Mouse (Mus musculus): ENCODE measurements at regions not wholly inside any gene's neighbourhood (a gene's known extent, or its start where the extent isn't known, plus 50 kb on each side); places are given as distances from the start of the nearest gene placed in this dataset.

GRCm38 (mm10) chr3:35027898-35028297 lies 377.7 kb downstream of the Sox2 start:
- H3K9me3 ChIP-seq, result peaks cover 39% of the 10 kb centered on the region
- no peaks in the 10 kb centered on the region for H3K36me3 ChIP-seq (replicated peaks; ENCODE audit: low read length)
- H3K4me3 ChIP-seq (replicated peaks), result no peak overlapping the region
- H3K4me1 ChIP-seq, result no peaks in the 10 kb centered on the region
- TF ChIP-seq GATA1 (IDR thresholded peaks at IDR 0.05; ENCODE audit: borderline replicate concordance, low read length) (no peak), FLI1 (IDR thresholded peaks at IDR 0.05; ENCODE audit: low read length) (no peak)
- H3K27me3 ChIP-seq (replicated peaks), result no peaks in the 10 kb centered on the region

GRCm38 (mm10) chr3:35029924-35030323 lies 379.7 kb downstream of the Sox2 start:
- H3K27me3 ChIP-seq (replicated peaks), result no peaks in the 10 kb centered on the region
- peaks cover 44% of the 10 kb centered on the region for H3K9me3 ChIP-seq
- no peak overlapping the region for H3K4me3 ChIP-seq (replicated peaks)
- no peaks in the 10 kb centered on the region for H3K36me3 ChIP-seq (replicated peaks; ENCODE audit: low read length)
- H3K4me1 ChIP-seq, result no peaks in the 10 kb centered on the region
- TF ChIP-seq GATA1 (IDR thresholded peaks at IDR 0.05; ENCODE audit: borderline replicate concordance, low read length) (no peak), FLI1 (IDR thresholded peaks at IDR 0.05; ENCODE audit: low read length) (no peak)

DNA sequence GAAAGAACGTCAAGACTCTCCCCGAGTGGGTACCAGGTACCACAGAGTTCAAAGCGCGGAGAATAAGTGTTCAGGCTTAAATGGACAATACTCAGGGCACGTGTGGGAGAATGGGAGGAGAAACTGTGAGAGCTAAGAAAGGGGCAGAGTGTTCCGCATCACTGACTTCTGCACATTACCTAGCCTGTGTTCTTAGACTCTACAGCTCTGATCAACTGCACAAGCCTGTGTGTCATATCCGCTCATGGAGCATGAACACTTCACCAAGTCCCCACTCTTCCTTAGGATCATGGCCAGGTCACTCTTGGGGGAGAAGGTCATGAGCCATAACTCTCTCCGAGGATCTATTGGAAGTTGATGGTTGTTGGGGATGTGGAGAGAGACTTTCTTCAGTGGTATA lies 383.4 kb downstream of the Sox2 start:
- Histone ChIP-seq H3K4me1 (no peaks in the 10 kb centered on the region), H3K36me3 (replicated peaks; ENCODE audit: low read length) (no peaks in the 10 kb centered on the region), H3K4me3 (replicated peaks) (no peak overlapping the region), H3K27me3 (replicated peaks) (no peaks in the 10 kb centered on the region), H3K9me3 (peaks cover 42% of the 10 kb centered on the region)
- TF ChIP-seq FLI1 (IDR thresholded peaks at IDR 0.05; ENCODE audit: low read length), result no peak
- TF ChIP-seq GATA1 (IDR thresholded peaks at IDR 0.05; ENCODE audit: borderline replicate concordance, low read length), result no peak

DNA sequence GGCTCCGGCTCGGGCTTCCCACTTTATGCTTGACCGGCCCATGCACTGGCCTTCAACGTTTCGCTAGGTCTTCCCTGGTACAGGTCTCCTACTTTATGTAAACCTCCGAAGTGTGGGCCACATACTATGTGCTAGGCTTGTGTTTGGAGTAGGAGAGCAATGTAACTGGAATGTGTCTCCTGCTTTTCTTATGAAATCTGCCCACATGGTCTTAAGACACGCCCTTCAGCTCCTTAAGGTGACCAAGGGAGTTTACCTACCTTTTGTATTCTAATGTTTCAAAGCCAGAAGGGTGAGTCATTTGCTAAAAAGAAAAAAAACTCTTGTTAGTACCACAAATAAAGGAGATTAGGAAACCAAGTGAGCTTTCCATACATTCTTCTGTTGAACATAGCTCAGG lies 385.0 kb downstream of the Sox2 start:
- H3K36me3 ChIP-seq (replicated peaks; ENCODE audit: low read length), result no peaks in the 10 kb centered on the region
- H3K27me3 ChIP-seq (replicated peaks), result no peaks in the 10 kb centered on the region
- peaks cover 43% of the 10 kb centered on the region for H3K9me3 ChIP-seq
- TF ChIP-seq GATA1 (IDR thresholded peaks at IDR 0.05; ENCODE audit: borderline replicate concordance, low read length), result no peak
- H3K4me1 ChIP-seq, result no peaks in the 10 kb centered on the region
- no peak overlapping the region for H3K4me3 ChIP-seq (replicated peaks)

GRCm38 (mm10) chr3:35043705-35044104 lies 393.5 kb downstream of the Sox2 start:
- TF ChIP-seq FLI1 (IDR thresholded peaks at IDR 0.05; ENCODE audit: low read length), result no peak
- no peak for TF ChIP-seq GATA1 (IDR thresholded peaks at IDR 0.05; ENCODE audit: borderline replicate concordance, low read length)
- Histone ChIP-seq H3K36me3 (replicated peaks; ENCODE audit: low read length) (no peaks in the 10 kb centered on the region), H3K9me3 (peaks cover 30% of the 10 kb centered on the region), H3K4me1 (no peaks in the 10 kb centered on the region), H3K4me3 (replicated peaks) (no peak overlapping the region), H3K27me3 (replicated peaks) (no peaks in the 10 kb centered on the region)

GRCm38 (mm10) chr3:35059438-35059837 lies 409.2 kb downstream of the Sox2 start:
- Histone ChIP-seq H3K36me3 (replicated peaks; ENCODE audit: low read length) (no peaks in the 10 kb centered on the region), H3K4me1 (no peaks in the 10 kb centered on the region), H3K9me3 (peaks cover 45% of the 10 kb centered on the region), H3K27me3 (replicated peaks) (no peaks in the 10 kb centered on the region), H3K4me3 (replicated peaks) (no peak overlapping the region)
- TF ChIP-seq FLI1 (IDR thresholded peaks at IDR 0.05; ENCODE audit: low read length) (no peak), GATA1 (IDR thresholded peaks at IDR 0.05; ENCODE audit: borderline replicate concordance, low read length) (no peak)

- no peaks in the 10 kb centered on the region for H3K4me1 ChIP-seq
- H3K9me3 ChIP-seq, result peaks cover 41% of the 10 kb centered on the region
- no peaks in the 10 kb centered on the region for H3K27me3 ChIP-seq (replicated peaks)
- no peaks in the 10 kb centered on the region for H3K36me3 ChIP-seq (replicated peaks; ENCODE audit: low read length)
- H3K4me3 ChIP-seq (replicated peaks), result no peak overlapping the region
- no peak for TF ChIP-seq FLI1 (IDR thresholded peaks at IDR 0.05; ENCODE audit: low read length)
- no peak for TF ChIP-seq GATA1 (IDR thresholded peaks at IDR 0.05; ENCODE audit: borderline replicate concordance, low read length)
Observed at GRCm38 (mm10) chr3:35060042-35060441, 409.8 kb downstream of the Sox2 start.

DNA sequence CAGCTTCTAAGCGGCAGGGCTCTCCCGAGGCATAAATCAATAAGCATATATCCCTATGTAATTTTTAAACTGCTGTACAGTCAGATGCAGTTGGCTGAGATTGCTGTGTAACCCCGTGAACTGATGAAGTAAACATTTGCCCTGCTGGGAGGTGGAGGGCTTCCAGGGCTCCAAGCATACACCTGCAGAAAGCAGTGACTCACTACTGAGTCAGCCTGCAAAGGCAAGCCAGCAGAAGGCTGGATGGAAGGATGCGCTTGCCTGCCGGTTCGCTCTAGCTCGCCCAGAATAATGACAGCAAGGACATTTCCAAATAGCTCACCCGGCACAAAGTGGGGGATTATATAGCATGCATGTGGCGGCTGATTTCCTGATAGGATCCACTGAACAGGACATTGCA lies 416.6 kb downstream of the Sox2 start:
- H3K9me3 ChIP-seq, result peaks cover 25% of the 10 kb centered on the region
- no peaks in the 10 kb centered on the region for H3K36me3 ChIP-seq (replicated peaks; ENCODE audit: low read length)
- H3K4me1 ChIP-seq, result no peaks in the 10 kb centered on the region
- no peak overlapping the region for H3K4me3 ChIP-seq (replicated peaks)
- no peaks in the 10 kb centered on the region for H3K27me3 ChIP-seq (replicated peaks)
- TF ChIP-seq FLI1 (IDR thresholded peaks at IDR 0.05; ENCODE audit: low read length), result no peak
- TF ChIP-seq GATA1 (IDR thresholded peaks at IDR 0.05; ENCODE audit: borderline replicate concordance, low read length), result no peak

DNA sequence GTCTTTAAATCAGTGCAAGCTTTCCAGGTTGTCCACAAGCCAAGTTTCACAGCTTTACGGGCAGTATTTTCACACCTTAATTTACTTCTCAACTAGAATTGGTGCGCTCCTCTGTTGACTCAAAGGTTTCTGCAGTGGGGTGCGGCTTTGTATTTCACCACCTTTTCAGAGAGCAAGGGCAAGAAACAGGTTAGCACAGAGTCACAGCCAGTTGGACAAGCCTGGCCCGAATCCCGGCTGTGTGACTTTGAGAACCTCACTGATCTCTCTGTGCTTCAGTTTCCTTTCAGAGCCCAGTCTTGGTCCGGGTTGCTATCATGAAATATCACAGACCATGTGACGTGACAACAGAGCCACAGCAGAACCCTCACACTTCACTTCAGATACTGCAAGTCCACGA lies 418.4 kb downstream of the Sox2 start:
- Histone ChIP-seq H3K36me3 (replicated peaks; ENCODE audit: low read length) (no peaks in the 10 kb centered on the region), H3K4me3 (replicated peaks) (no peak overlapping the region), H3K4me1 (no peaks in the 10 kb centered on the region), H3K27me3 (replicated peaks) (no peaks in the 10 kb centered on the region), H3K9me3 (peaks cover 21% of the 10 kb centered on the region)
- no peak for TF ChIP-seq FLI1 (IDR thresholded peaks at IDR 0.05; ENCODE audit: low read length)
- no peak for TF ChIP-seq GATA1 (IDR thresholded peaks at IDR 0.05; ENCODE audit: borderline replicate concordance, low read length)

DNA sequence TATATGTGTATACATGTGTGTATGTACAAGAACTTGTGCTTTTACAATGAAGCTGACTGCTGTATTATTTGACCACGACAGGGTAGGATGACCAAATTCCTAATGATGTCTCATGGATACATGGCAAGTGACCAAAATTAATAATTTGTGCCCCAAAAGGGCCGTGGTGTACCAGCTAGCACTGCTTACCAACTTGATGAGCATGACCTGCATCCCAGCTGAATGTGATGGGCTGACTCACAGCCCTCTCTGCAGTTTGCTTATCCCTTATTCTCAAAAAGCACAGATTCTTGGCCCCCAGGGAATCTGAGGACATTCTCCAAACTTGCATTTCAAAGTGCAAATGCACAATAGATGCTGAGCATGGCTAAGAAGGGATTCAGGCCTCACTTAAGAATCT lies 420.8 kb downstream of the Sox2 start:
- TF ChIP-seq GATA1 (IDR thresholded peaks at IDR 0.05; ENCODE audit: borderline replicate concordance, low read length) (no peak), FLI1 (IDR thresholded peaks at IDR 0.05; ENCODE audit: low read length) (no peak)
- no peaks in the 10 kb centered on the region for H3K27me3 ChIP-seq (replicated peaks)
- H3K4me1 ChIP-seq, result no peaks in the 10 kb centered on the region
- H3K36me3 ChIP-seq (replicated peaks; ENCODE audit: low read length), result no peaks in the 10 kb centered on the region
- H3K4me3 ChIP-seq (replicated peaks), result no peak overlapping the region
- peaks cover 21% of the 10 kb centered on the region for H3K9me3 ChIP-seq

DNA sequence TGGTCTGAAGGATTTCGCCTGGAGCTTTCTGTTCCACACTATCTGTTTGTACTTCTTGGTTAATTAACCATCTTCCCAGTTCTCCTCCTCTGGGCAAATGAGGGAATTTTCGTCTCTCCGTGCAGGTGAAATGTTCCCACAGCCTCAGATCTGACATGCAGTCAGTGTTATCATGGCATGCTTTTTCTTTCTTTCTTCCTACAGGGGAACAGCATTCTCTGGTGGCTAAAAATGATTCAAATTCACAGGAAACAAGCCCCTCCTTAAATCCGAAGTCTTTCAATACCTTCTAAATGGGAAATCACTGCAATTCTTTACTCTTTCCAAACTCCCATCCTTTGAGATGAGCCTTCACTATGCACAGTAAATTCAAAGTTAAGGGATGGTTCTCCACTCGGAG lies 429.7 kb downstream of the Sox2 start:
- peaks cover 19% of the 10 kb centered on the region for H3K9me3 ChIP-seq
- TF ChIP-seq GATA1 (IDR thresholded peaks at IDR 0.05; ENCODE audit: borderline replicate concordance, low read length), result no peak
- no peak for TF ChIP-seq FLI1 (IDR thresholded peaks at IDR 0.05; ENCODE audit: low read length)

More for the DNA sequence above, 429.7 kb downstream of the Sox2 start:
- Histone ChIP-seq H3K27me3 (replicated peaks) (no peaks in the 10 kb centered on the region), H3K4me3 (replicated peaks) (no peak overlapping the region), H3K36me3 (replicated peaks; ENCODE audit: low read length) (no peaks in the 10 kb centered on the region), H3K4me1 (no peaks in the 10 kb centered on the region)

Data from megakaryocyte, embryonic 14.5 days (primary cell).